Mouse (Mus musculus): ENCODE results near the gene Arhgap24. TPM values are rescaled to one million over a fixed set of nuclear protein-coding genes. Genes with fewer than 3 reads are reported as not detected.

Arhgap24 gene
- total RNA-seq, 2 experiments from 2014 or later, result 14.1 to 25.2 TPM

DNA sequence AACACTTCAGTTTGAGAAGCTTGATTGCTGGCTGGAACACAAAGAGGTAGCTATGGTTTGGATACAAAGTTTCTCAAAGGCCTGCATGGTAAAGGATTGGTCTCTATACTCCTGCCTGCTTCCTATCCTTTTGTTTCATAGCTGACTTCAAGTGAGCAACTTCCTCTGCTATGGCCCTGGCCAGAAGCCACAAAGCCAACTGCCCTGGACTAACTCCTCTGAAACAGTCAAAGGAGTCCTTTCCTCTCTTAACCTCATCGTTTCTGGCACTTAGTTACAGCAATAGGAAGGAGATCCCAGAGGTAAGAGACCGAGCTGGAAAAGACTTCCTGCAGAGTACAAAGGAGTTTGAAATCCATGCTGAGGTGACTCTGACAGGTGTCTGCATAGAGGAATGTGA, 224.0 kb downstream of the Arhgap24 start:
- no peak for TF ChIP-seq CTCF (IDR thresholded peaks at IDR 0.05)
- intact Hi-C loops (cut with DNase I), result no loop called here
- Histone ChIP-seq H3K4me3 (no peak overlapping the region), H3K27ac (no peak overlapping the region)
- no peak for DNase-seq

DNA sequence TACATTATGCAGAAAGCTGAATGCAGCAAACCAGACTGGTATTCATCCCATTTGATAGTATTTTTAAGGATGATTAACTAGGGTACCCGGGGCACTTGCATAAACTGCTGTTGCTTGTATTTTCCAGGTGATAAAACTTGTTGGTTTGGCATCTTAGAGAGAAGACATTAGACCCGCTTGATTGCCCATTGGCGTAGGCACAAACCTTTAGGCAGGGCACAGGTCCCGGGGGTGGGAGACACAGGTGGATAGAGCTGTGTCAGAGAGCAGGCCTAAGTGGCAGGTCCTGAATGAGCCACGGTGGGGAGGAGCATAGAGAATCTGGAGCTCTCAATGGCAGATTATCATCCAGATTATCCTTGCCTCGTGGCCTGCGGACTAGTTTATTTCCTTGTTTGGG, 229.1 kb downstream of the Arhgap24 start:
- TF ChIP-seq CTCF (IDR thresholded peaks at IDR 0.05), result no peak
- Histone ChIP-seq H3K4me3 (no peak overlapping the region), H3K27ac (no peak overlapping the region)
- intact Hi-C loops (cut with DNase I), result no loop called here
- no peak for DNase-seq

DNA sequence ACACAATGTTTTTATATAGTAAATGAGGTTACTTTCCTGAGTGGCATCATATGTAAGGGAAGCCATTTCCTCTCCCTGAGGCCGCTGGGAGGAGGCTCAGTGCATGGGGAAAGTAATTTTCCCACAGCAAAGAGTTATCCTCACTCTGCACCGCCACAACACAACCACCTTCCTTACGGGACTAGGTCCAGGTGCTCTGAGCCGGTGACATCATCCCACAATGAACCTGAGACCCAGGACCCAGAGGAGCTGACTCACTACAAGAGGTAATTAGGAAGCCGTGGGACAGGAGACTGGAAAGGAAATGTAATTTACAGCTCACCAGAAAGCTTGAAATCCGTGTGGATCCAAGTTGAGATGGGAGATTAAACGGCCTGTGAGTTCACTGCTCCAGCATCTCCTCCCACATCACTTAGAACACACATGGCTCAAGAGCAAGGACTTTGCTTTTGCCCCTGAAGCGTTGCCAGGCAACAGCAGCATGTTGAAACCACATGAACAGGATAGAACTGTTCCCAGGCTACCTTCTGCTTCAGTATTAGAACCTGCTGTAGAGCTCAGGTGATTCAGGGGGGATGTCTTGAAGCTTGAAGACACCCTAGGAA, 238.3 kb downstream of the Arhgap24 start:
- intact Hi-C loops (cut with DNase I), result no loop called here
- TF ChIP-seq CTCF (IDR thresholded peaks at IDR 0.05), result no peak
- Histone ChIP-seq H3K27ac (no peak overlapping the region), H3K4me3 (no peak overlapping the region)
- DNase-seq, result peak; percentile 41

DNA sequence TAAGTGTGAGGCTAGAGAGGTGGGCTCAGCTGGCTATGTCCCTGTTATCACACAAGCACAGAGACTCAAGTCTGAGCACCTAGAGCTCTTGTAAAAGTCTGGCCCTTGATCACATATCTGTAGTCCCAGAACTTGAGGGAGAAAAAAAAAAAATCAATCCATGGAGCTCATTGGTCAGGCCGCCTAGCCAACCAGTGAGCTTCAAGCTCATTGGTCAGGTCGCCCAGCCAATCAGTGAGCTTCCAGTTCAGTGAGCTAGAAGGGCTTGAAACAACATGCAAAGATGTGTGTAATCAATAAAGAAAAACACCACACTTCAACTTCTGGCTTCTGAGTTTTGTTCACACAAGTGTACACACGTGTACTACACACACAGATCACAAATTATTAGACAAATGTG, 242.4 kb downstream of the Arhgap24 start:
- intact Hi-C loops (cut with DNase I), result no loop called here

DNA sequence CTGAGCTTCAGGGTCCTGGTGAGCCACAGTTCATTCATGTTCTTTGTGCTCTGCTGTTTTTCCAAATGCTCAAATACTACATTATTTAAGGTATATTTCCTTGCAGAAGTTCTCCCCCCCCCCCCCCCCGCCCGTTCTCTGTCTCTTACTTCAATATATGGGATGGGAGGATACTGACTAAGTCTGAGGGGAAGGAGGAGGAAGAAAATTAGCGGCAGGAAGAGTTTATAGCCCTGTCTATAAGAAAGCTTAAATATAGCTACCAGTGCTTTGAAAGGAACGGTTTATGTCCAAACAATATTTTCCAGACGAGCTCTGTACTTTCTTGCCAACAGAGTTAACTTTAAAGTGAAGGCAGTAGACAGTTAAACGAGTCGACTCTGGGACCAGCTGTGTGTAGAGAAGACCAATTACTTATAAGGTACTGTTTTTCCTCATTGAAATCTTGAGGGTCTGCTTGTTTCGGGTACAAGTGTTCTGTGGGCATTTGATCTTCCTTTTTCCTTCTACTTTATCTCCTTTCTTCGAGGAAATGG, 243.7 kb downstream of the Arhgap24 start:
- peak overlapping the region; percentile 60 for H3K4me3 ChIP-seq
- intact Hi-C loops (cut with DNase I), result no loop called here
- H3K27ac ChIP-seq, result peak overlapping the region; percentile 48
- no peak for DNase-seq
- TF ChIP-seq CTCF (IDR thresholded peaks at IDR 0.05), result no peak

More for the DNA sequence above, 242.4 kb downstream of the Arhgap24 start:
- Histone ChIP-seq H3K27ac (no peak overlapping the region), H3K4me3 (no peak overlapping the region)
- DNase-seq, result no peak
- TF ChIP-seq CTCF (IDR thresholded peaks at IDR 0.05), result no peak

DNA sequence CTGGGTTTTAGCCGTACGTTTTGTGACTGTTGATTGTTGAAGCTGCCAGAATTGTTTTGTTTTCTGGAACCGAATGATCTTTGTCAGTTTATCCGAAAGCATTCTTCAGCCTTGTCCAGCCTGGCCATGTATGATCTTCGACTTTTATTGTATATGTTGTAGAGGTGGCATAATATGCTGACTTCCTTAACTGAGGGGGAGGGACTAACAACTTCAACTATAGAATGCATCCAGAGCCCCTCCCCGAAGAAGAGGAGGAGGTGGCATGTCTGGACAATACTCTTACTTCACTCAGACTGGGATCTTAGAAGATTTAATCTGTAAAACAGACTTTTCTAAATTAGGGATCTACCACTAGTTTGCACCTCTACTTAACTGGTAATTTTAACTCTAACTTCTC, 244.2 kb downstream of the Arhgap24 start:
- intact Hi-C loops (cut with DNase I), result no loop called here
- peak overlapping the region; percentile 48 for H3K27ac ChIP-seq
- TF ChIP-seq CTCF (IDR thresholded peaks at IDR 0.05), result no peak
- DNase-seq, result no peak
- peak overlapping the region; percentile 60 for H3K4me3 ChIP-seq

DNA sequence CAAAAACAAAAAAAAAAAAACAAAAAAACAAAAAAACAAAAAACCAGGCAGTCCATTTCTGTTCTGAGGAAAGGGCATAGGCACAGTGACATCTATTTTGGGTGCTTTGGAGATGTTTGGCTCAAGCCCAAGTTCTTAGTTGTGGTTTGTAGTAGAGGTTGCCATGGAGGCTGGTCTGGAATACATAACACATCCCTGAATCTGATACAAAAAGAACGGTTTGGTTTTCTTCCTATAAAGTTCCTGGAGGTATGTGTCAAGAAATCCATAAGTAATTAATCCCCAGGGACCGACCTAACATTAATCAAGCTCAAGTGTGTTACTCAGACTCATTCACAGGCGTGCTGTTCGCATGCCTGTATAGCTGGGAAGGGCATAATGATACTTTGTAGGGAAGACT, 245.8 kb downstream of the Arhgap24 start:
- Histone ChIP-seq H3K4me3 (no peak overlapping the region), H3K27ac (0 out of 2 replicates have a peak overlapping the region, but pooled peaks have one; percentile 4)
- intact Hi-C loops (cut with DNase I), result no loop called here
- no peak for TF ChIP-seq CTCF (IDR thresholded peaks at IDR 0.05)
- no peak for DNase-seq

DNA sequence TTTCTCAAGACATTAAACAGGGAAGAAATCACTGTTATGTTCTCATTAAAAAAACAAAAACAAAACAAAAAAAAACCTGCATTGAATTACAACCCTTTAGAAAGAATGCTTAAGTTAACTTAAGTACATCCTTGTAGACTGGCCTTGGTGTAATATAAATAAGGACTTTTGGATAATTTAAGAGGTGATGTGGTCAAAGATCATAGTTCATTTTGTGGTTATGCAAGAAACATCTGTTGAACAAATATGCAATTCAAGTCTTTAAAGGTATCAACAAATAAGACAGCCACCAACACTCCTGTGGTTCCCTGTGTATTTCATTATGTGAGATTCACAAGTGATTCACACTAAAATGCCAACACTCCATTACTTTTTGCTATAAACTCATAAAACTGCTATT, 247.3 kb downstream of the Arhgap24 start:
- Histone ChIP-seq H3K4me3 (no peak overlapping the region), H3K27ac (peak overlapping the region; percentile 6; the same call in 1 of the 2 replicates)
- no peak for TF ChIP-seq CTCF (IDR thresholded peaks at IDR 0.05)
- no peak for DNase-seq
- intact Hi-C loops (cut with DNase I), result no loop called here

DNA sequence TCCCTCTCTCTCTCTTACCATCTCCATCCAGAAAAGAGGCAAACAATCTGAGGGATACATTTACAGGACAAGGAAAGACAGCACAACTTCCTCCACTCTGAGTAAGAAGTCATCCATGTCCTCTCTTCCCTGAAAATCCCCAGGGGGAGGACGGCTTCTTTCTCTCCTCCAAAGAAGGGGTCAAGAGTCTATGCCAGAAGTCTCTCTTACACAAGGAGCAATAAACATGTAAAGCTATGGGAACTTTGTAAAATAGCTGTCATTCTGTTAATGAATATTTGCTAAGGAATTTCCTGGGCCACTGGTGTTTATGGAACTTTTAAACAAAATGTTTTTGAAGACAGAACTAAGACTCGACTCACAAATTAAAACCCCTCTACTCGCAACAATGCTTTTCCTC, 248.3 kb downstream of the Arhgap24 start:
- DNase-seq, result no peak
- intact Hi-C loops (cut with DNase I), result no loop called here
- TF ChIP-seq CTCF (IDR thresholded peaks at IDR 0.05), result no peak
- Histone ChIP-seq H3K27ac (peak overlapping the region; percentile 64), H3K4me3 (no peak overlapping the region)

DNA sequence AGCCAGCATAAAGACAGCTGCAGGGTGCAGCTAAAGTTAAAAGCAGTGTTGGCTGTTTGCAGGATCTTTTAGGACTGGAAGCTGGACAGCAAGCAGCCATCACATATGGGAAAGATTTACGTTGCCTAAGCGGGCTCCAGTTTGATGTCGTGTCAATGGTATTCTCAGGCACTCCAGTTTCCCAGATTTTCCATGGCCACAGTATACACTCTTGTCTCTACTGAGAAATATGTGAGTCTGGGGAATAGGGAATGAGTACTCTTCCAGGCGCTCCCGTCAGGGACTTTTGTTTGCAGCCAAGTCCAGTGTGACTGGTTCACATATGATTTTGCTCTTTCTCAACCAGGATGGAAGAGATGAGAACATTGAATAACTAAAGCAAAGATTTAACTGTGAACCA, 254.9 kb downstream of the Arhgap24 start:
- DNase-seq, result peak; percentile 35

DNA sequence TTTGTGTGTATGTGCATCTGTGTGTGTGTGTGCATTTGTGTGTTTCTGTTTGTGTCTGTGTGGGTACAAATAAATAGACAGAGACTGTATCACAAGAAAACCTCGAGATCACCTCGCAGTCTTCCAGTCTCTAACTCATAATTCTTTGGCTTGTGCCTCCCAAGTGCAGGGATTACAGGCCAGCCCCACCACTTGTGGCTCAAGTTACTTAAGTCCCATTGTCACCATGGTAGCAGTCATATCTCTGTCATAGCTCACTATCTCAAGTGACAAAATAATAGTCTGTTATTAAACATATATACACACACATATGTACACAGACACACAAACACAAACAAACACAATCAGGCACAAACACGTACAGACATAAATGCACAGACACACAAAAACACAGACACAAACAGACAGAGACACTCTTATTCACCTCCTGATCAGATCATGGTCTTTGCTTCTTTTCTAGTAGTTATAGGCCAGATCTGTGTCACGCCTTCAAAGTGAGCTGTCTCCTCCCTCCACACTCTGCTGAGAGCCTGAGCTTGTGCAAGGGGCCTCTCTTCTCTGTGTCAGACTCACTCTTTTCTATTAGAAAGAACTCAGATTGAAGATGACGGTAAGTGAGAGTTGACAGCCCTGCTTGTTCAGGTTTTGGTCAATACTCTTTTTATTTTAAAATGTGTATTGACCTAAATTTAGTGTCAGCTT, 261.5 kb downstream of the Arhgap24 start:
- TF ChIP-seq CTCF (IDR thresholded peaks at IDR 0.05), result no peak
- Histone ChIP-seq H3K4me3 (no peak overlapping the region), H3K27ac (no peak overlapping the region)
- no peak for DNase-seq
- intact Hi-C loops (cut with DNase I), result no loop called here

More for the DNA sequence above, 254.9 kb downstream of the Arhgap24 start:
- H3K27ac ChIP-seq, result peak overlapping the region; percentile 32
- H3K4me3 ChIP-seq, result peak overlapping the region; percentile 43
- intact Hi-C loops (cut with DNase I), result no loop called here
- TF ChIP-seq CTCF (IDR thresholded peaks at IDR 0.05), result no peak

DNA sequence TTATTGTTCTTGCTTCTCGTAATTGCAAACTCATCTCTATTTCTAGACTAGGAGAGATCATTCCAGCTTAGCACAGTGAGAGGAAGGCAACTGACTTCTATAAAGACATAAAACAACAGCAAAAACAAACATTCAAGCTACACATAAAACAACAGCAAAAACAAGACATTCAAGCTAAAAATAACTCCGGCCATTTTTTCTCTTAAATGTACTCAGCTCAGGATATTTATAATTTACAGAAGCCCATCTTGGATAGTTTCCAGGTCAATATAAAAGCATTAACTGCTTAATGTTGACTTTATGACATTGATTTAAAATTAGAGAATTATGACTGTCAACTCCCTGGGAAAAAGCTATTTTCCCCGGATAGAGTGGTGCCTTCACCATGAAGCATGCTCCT, 262.2 kb downstream of the Arhgap24 start:
- intact Hi-C loops (cut with DNase I), result no loop called here
- Histone ChIP-seq H3K4me3 (no peak overlapping the region), H3K27ac (no peak overlapping the region)
- TF ChIP-seq CTCF (IDR thresholded peaks at IDR 0.05), result no peak
- DNase-seq, result no peak

DNA sequence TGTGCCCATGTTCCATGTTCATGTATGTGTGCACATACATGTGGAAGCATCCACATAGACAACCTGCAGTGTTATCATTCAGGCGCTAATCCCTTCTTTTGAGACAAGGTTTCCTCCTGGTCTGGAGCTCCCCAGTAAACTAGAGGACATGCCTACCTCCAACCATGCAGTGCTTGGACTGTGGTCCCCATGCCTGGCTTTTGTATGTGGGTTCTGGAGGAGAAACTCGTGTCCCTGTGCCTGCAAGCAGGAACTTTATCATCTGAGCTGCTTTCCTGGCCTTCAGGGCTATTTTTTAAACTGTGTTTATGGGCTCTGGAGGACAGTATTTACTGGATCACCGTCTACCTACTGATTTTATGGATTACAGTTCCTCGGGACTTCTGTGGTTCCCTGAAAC, 262.9 kb downstream of the Arhgap24 start:
- TF ChIP-seq CTCF (IDR thresholded peaks at IDR 0.05), result no peak
- intact Hi-C loops (cut with DNase I), result no loop called here
- DNase-seq, result no peak
- H3K4me3 ChIP-seq, result no peak overlapping the region
- H3K27ac ChIP-seq, result no peak overlapping the region
